Mouse (Mus musculus) brain, embryonic 14.5 days (tissue): ENCODE measurements around the gene Nup35.

Experiments used
- CTCF ChIP-seq: fragments of 200-500 bp; IDR thresholded peaks from 2 replicates; pipeline ENCODE4 v1.5.1; 2012; ENCODE audit warnings: inconsistent platforms, mild to moderate bottlenecking, moderate library complexity, borderline replicate concordance; ENCODE audit not compliant: insufficient read depth, insufficient read length; ENCODE audit errors: extremely low read depth
- POLR2A ChIP-seq: fragments of 200-500 bp; IDR thresholded peaks from 2 replicates; pipeline ENCODE4 v1.6.1; 2012; ENCODE audit warnings: mild to moderate bottlenecking, inconsistent platforms, borderline replicate concordance; ENCODE audit not compliant: poor library complexity, insufficient read depth, insufficient read length, severe bottlenecking; ENCODE audit errors: extremely low read depth

DNA sequence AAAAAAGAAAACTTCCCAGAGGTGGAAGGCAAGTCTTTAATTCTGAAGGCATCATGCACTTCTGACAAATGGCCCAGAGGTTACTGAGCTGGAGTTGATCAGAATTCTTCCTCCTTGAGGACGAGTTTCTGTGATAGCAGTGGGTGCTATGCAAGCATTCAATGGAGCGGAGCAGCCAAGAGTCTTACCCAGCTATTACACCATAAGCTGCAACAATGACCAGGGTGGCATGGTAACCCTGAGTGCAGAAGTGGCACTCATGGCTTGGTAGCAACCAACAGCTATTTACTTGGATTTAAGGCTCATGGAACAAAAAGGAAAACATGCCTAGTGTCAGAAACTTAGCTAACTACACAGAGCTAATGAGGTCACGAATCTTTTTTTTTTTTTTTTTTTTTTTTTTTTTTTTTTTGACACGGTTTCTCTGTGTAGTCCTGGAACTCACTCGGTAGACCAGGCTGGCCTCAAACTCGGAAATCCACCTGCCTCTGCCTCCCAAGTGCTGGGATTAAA lies 66.7 kb downstream of the Nup35 start:
- no peak for TF ChIP-seq POLR2A
- TF ChIP-seq CTCF, result no peak
